Mouse (Mus musculus) embryonic facial prominence, embryonic 10.5 days (tissue): ENCODE results near the gene Slc22a16. TPM values are rescaled to one million over a fixed set of nuclear protein-coding genes. Genes with fewer than 3 reads are reported as not detected.

Experiments
- DNase-seq: peaks from one replicate; pipeline ENCODE4 v3.0.0-alpha.2; 2017; ENCODE audit warnings: low spot score
- H3K27ac ChIP-seq: fragments of 300-500 bp; sonication (generic); replicated peaks from 2 replicates; pipeline ENCODE4 v1.5.1; 2016; ENCODE audit warnings: mild to moderate bottlenecking
- H3K27me3 ChIP-seq: fragments of 300-500 bp; sonication (generic); replicated peaks from 2 replicates; pipeline ENCODE4 v1.6.1; 2016; ENCODE audit warnings: low read depth, mild to moderate bottlenecking; ENCODE audit not compliant: poor library complexity, severe bottlenecking
- H3K36me3 ChIP-seq: fragments of 300-500 bp; sonication (generic); replicated peaks from 2 replicates; pipeline ENCODE4 v1.6.1; 2016; ENCODE audit warnings: mild to moderate bottlenecking, moderate library complexity
- H3K4me1 ChIP-seq: fragments of 300-500 bp; sonication (generic); 2 replicates; pipeline ENCODE4 v1.6.1; 2016
- H3K4me3 ChIP-seq: fragments of 300-500 bp; sonication (generic); 2 replicates; pipeline ENCODE4 v1.5.1; 2016; ENCODE audit warnings: mild to moderate bottlenecking, moderate library complexity
- H3K9me3 ChIP-seq: fragments of 300-500 bp; sonication (generic); 2 replicates; pipeline ENCODE4 v1.6.1; 2016; ENCODE audit warnings: mild to moderate bottlenecking
- WGBS: fragments of 180-500 bp; shearing (Covaris S2); methylation state at CpG from one replicate; pipeline ENCODE4 v1.1.7; 2016; 5-methylcytosine and 5-hydroxymethylcytosine counted together
- polyA plus RNA-seq: library from polyadenylated mRNA; unstranded; fragments of >200 nt; fragmentation: Nextera tagmentation; extraction: Ambion mirVana; gene quantifications from 2 replicates; pipeline ENCODE4 v1.2.1, GENCODE M21; 2016

Gene Slc22a16
- polyA plus RNA-seq, result not detected in 2 replicates

DNA sequence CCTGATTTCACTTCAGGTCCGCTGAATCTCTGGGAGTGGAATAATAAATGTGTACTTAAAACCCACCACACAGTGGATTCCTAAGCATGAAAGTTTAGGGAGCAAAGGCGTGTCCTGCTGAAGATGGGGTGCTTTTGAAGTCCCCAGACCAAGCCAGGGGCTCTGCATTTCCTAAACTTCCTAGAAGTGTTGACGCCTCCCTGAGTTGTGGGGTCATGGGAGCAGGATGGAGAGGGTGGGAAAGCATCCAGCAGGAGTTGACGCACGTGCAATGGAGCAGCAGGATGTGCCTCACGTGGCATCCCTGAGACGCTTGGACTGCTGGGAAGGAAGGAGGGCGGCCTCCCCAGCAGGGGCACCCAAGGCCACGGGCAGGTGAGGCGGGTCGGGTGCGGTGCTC is at the start of gene Slc22a16:
Slc22a16 (plus strand) TSS at position 301 of the 400 bp plus-strand sequence.
- no peak for DNase-seq

DNA sequence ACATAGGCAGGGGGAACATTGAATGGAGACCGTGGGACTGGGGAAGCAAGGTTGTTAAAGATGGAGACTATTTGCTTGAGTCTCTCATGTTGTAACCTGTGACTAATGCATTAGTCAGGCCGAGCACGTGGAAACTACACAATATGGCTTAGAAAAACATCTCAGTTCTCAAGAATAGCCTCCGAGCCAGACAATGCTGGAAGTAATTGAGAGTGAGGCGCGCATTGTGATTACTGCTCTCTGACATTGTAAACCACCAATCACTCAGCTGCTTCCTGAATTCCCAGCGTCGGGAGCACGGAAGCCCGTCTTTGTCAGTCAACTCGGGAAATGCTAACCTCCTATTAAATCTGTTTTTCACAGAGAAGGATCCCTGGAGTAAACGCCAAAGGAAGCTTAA is 48.6 kb upstream of the Slc22a16 start:
- DNase-seq, result peak; percentile 52
- Histone ChIP-seq H3K9me3 (no peaks in the 10 kb centered on the region), H3K27me3 (no peaks in the 10 kb centered on the region; the same call in 1 of the 2 replicates), H3K27ac (peak overlapping the region; percentile 67), H3K4me3 (peak overlapping the region; percentile 1; the same call in 1 of the 2 replicates), H3K4me1 (peaks cover 40% of the 10 kb centered on the region), H3K36me3 (no peaks in the 10 kb centered on the region)
- 15% methylated on average over 12 of the region's 12 CpGs for whole genome bisulfite sequencing

More for the DNA sequence above, at the start of gene Slc22a16:
- Histone ChIP-seq H3K27me3 (no peaks in the 10 kb centered on the region), H3K4me3 (no peak within 1 kb of the TSS), H3K4me1 (no peaks in the 10 kb centered on the region), H3K9me3 (0 out of 2 replicates have a peak, but pooled peaks cover 5% of the 10 kb centered on the region), H3K36me3 (no peaks in the 10 kb centered on the region), H3K27ac (no peak within 1 kb of the TSS)
- WGBS, result 91% methylated on average over 12 of the region's 12 CpGs

DNA sequence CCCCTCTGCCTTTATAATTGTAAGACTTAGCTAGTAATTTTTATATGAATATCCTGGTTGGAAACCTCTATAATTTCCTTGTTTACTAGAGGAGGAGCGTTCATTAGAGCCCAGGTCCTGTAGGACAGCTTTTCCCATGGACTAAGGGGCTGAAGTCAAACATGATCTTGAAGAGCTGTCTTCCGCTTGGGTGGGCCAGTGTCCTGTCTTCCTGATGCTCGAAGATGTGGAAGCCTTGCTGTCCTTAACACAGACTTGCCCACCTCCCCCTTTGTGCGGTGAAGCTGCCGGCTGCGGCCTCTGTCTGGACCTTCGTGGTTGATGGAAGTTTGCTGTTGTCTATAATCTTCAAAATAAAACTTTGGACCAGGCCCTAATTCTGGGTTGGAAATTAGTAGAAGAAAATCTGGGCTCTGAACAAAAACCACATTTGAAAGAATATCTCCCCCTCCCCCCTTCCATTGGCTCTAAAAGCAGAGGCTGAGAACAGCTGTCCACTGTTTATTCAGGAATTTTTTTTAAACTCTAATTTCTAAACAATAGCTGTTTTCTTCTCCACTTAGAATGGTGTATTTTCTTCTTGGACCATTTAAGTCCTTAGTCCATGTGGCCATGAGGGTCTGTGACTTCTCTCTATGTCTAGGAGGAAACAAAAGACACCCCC is 46.7 kb upstream of the Slc22a16 start:
- no peaks in the 10 kb centered on the region for H3K9me3 ChIP-seq
- peak overlapping the region; percentile 63 for H3K27ac ChIP-seq
- DNase-seq, result no peak
- 66% methylated on average over 7 of the region's 7 CpGs for WGBS
- peaks cover 51% of the 10 kb centered on the region for H3K4me1 ChIP-seq
- no peaks in the 10 kb centered on the region for H3K36me3 ChIP-seq
- H3K27me3 ChIP-seq, result no peaks in the 10 kb centered on the region; the same call in 1 of the 2 replicates
- H3K4me3 ChIP-seq, result no peak overlapping the region

DNA sequence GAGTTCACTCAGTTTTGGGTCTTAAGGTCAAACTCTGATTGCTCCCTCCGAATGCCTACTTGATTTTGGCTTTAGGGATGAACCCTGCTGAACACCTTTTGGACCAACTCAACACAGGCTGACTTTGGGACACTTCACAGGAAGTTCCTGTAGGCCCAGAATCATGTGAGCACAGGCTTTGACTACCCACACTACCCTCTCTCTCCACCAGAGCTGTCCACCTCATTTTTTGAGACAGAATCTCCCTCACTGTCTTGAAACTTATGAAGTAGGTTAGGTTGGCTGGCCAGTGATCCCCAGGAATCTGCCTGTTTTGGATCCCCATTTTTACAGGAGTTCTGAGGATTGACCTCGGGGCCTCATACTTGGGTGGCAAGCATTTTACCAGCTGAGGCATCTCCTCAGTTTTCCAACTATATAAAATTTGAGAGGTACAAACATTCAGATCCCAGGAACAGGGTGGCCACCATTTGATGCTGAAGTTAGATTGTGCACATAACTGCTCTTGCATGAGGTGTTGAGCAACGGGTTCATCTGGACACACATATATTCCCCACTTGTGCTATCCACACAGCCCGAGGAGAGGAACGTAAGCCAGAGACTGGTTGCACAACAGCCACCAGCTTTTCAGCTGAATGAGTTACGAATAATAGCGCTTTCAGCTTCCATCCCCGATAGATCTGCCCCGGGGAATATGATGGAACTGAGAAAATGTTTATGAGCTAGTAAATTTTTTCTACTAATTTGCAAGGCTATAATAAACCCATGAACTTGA is 45.9 kb upstream of the Slc22a16 start:
- no peaks in the 10 kb centered on the region; the same call in 1 of the 2 replicates for H3K27me3 ChIP-seq
- H3K9me3 ChIP-seq, result no peaks in the 10 kb centered on the region
- peak overlapping the region; percentile 40 for H3K27ac ChIP-seq

DNA sequence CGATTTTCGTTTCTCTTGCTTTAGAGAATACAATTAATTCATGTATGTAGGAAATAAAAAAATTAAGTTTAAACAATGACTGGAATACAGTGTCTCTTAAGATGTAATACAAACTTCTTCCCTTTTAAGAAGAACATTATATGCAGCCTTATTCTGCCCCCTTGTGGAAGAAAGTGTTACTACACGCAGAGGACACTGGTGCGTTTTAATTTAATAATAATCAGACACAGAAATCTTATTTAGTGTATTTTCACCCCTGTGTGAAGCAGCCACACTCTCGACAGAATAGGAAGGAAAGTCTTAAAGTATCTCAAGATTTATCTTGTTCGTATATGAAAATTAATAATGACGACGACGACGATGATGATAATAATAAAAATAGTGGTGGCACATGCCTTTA is 45.1 kb upstream of the Slc22a16 start:
- no peaks in the 10 kb centered on the region for H3K9me3 ChIP-seq

More for the DNA sequence above, 45.9 kb upstream of the Slc22a16 start:
- H3K4me3 ChIP-seq, result no peak overlapping the region
- DNase-seq, result no peak
- no peaks in the 10 kb centered on the region for H3K36me3 ChIP-seq
- peaks cover 58% of the 10 kb centered on the region for H3K4me1 ChIP-seq
- WGBS, result 68% methylated on average over 9 of the region's 9 CpGs

DNA sequence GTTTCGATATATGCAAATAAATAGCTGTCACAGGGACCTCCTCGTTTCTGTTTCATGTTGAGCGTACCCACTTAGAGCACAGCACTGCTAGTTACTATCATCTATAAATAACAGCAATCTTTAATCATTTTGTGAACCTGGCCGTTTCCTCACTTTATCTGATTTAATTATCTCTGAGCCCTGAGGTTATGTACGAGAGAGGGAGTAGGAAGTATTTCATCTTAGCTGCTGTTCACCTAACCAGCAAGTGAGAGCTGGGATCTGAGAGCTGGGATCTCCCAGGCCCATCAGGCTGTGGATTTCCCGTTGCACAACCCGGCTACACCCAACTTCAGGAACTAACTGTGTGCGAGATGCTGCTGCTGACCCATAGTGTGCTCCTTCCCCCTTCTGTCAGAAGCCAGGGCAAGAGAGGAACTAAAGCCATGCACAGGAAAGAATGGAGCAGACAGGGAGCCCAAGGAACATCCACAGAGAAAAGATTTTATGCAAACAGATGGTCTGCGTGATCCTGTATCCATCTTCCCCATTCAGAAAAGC is 44.5 kb upstream of the Slc22a16 start:
- no peak overlapping the region; the same call in 1 of the 2 replicates for H3K27ac ChIP-seq
- 72% methylated on average over 9 of the region's 9 CpGs for whole genome bisulfite sequencing
- H3K4me3 ChIP-seq, result no peak overlapping the region
- no peak for DNase-seq
- no peaks in the 10 kb centered on the region for H3K36me3 ChIP-seq
- no peaks in the 10 kb centered on the region; the same call in 1 of the 2 replicates for H3K27me3 ChIP-seq
- no peaks in the 10 kb centered on the region for H3K9me3 ChIP-seq
- H3K4me1 ChIP-seq, result peaks cover 58% of the 10 kb centered on the region

More for the DNA sequence above, 45.1 kb upstream of the Slc22a16 start:
- peak; percentile 44 for DNase-seq
- WGBS, result 32% methylated on average over 10 of the region's 10 CpGs
- Histone ChIP-seq H3K27me3 (no peaks in the 10 kb centered on the region; the same call in 1 of the 2 replicates), H3K27ac (no peak overlapping the region), H3K4me1 (peaks cover 58% of the 10 kb centered on the region), H3K36me3 (no peaks in the 10 kb centered on the region), H3K4me3 (no peak overlapping the region)

DNA sequence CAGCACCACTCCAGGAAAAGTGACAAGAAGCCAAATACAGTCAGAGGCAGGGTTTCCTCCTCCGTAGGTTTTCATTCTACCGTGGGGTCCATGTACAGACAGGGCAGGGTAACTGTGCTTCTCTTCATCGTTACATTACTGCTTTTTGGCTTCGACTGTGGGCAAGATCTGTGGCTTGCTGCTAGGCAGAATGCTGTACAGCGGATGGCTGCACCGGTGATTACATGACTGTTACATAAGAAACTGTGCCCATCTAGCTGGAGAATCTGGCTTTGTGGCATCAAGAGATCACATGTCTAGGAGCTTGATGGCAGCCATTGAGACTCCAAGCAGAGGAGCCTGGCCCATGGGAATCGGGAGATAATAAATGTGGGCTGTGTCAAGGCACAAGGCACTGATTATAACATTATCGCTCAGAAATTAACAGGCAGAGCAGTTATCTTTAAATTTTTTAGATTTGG is 43.8 kb upstream of the Slc22a16 start:
- 82% methylated on average over 8 of the region's 8 CpGs for WGBS
- Histone ChIP-seq H3K27ac (no peak overlapping the region), H3K4me3 (no peak overlapping the region), H3K27me3 (no peaks in the 10 kb centered on the region; the same call in 1 of the 2 replicates), H3K9me3 (0 out of 2 replicates have a peak, but pooled peaks cover 3% of the 10 kb centered on the region), H3K36me3 (no peaks in the 10 kb centered on the region), H3K4me1 (peaks cover 53% of the 10 kb centered on the region)
- DNase-seq, result no peak

DNA sequence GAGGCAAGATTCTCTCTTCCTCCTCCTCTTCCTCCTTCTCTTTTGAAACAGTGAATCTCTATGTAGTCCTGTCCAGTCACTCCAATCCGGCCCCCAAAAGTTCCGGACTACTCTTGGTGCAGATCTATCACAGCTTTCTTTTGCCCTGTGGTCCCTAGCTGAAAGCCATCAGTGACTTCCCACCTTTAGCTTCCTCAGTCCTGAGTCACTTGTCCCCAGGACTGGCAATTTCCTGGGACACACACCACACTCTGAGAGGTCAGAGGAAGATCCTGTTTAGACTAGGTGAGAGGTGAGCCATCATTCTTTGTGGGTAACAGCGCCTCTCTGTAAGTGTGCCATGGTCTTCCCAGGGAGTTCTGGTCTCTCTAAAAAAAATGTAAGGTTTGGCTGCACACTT is 43.1 kb upstream of the Slc22a16 start:
- DNase-seq, result no peak
- WGBS, result 81% methylated on average over 3 of the region's 3 CpGs
- H3K4me3 ChIP-seq, result no peak overlapping the region

DNA sequence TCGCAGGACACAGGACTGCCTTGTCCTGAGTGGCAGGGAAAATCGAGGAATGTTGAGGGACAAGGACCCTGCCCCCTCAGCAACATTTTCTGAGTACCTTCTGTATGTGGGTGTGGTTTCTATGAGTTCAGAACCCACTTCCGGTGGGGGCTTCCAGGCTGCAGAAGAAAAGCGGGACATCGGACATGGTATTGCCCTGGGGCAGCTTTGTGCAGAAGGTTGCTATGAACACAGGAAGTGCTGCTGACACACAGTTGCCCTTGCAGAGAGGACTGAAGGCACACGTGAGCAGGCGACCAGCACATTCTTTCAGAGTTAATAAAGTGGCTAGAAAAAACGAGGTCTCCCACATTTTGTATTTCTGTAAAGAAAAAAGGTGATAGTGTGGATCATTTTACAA is 42.6 kb upstream of the Slc22a16 start:
- Histone ChIP-seq H3K9me3 (peaks cover 5% of the 10 kb centered on the region; the same call in 1 of the 2 replicates), H3K36me3 (no peaks in the 10 kb centered on the region), H3K4me3 (no peak overlapping the region), H3K27me3 (no peaks in the 10 kb centered on the region; the same call in 1 of the 2 replicates), H3K4me1 (peaks cover 41% of the 10 kb centered on the region), H3K27ac (peak overlapping the region; percentile 16; the same call in 1 of the 2 replicates)
- WGBS, result 28% methylated on average over 8 of the region's 8 CpGs
- peak; percentile 52 for DNase-seq

More for the DNA sequence above, 43.1 kb upstream of the Slc22a16 start:
- peaks cover 46% of the 10 kb centered on the region for H3K4me1 ChIP-seq
- no peaks in the 10 kb centered on the region for H3K36me3 ChIP-seq
- peaks cover 4% of the 10 kb centered on the region; the same call in 1 of the 2 replicates for H3K9me3 ChIP-seq
- H3K27ac ChIP-seq, result peak overlapping the region; percentile 16; the same call in 1 of the 2 replicates
- H3K27me3 ChIP-seq, result no peaks in the 10 kb centered on the region; the same call in 1 of the 2 replicates

DNA sequence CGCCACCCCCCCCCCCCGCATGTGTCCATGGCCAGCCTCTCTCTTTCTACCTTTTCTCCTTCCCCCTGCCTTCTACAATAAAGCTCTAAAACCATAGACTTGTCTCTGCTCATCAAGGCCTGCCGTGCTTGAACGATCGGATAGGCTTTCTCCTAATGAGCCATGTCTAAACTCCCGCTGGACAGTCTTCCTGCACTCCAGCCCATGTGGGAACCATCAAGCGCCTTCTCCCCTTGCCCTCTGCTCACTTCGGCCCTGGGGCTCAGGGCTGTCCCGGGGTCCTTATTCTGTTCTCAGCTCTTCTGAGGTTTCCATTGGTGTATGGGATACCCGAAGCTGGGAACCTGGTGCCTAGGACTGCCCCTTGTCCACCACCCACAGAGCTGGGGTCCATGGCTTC is 41.5 kb upstream of the Slc22a16 start:
- Histone ChIP-seq H3K4me3 (no peak overlapping the region), H3K27ac (no peak overlapping the region; the same call in 1 of the 2 replicates)
- peak; percentile 40 for DNase-seq

DNA sequence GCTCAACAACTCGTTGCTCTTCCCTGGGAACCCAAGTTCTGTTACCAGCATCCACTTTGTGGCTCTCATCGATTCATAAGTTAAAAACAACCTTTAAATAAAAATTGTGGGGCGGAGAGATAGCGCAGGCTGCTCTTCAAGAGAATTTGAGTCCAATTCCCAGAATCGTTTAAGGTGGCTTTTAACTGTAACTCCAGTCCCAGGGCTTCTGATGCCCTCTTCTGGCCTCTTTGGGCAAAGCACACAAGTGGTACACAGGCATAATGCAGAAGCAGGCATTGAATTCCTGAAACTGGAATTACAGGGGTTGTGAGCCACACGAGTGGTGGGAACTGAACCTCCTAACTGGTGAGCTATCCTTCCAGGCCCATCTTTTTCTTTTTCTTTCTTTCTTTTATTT is 40.5 kb upstream of the Slc22a16 start:
- H3K9me3 ChIP-seq, result peaks cover 8% of the 10 kb centered on the region; the same call in 1 of the 2 replicates
- WGBS, result 62% methylated on average over 6 of the region's 6 CpGs
- H3K27ac ChIP-seq, result no peak overlapping the region
- no peak overlapping the region for H3K4me3 ChIP-seq
- DNase-seq, result peak; percentile 68
- no peaks in the 10 kb centered on the region for H3K36me3 ChIP-seq
- H3K27me3 ChIP-seq, result no peaks in the 10 kb centered on the region; the same call in 1 of the 2 replicates
- peaks cover 24% of the 10 kb centered on the region for H3K4me1 ChIP-seq

More for the DNA sequence above, 41.5 kb upstream of the Slc22a16 start:
- Histone ChIP-seq H3K4me1 (peaks cover 30% of the 10 kb centered on the region), H3K27me3 (no peaks in the 10 kb centered on the region; the same call in 1 of the 2 replicates), H3K36me3 (no peaks in the 10 kb centered on the region), H3K9me3 (peaks cover 8% of the 10 kb centered on the region; the same call in 1 of the 2 replicates)
- 37% methylated on average over 8 of the region's 10 CpGs for WGBS

DNA sequence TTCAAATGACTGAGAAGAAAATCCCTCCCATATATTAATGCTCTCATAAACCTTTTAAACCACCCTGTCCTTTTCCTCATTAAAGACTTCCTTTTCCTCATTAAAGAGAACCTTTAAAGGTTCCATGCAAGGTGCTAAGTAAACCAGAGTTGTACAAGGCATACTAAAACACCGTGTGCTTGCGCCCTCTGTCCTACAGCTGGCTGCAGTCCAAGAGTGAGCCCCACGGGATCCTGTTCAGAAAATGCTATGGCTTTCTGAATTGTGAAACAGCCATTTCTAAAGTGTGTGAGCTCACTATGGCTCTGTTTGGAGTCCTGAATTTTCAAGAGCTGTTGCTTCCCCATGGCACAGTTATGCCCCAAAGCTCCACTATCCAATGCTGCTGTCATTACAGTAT is 39.5 kb upstream of the Slc22a16 start:
- Histone ChIP-seq H3K27ac (no peak overlapping the region), H3K4me1 (peaks cover 24% of the 10 kb centered on the region), H3K9me3 (peaks cover 8% of the 10 kb centered on the region; the same call in 1 of the 2 replicates), H3K4me3 (no peak overlapping the region), H3K36me3 (no peaks in the 10 kb centered on the region), H3K27me3 (no peaks in the 10 kb centered on the region; the same call in 1 of the 2 replicates)
- WGBS, result 89% methylated on average over 3 of the region's 3 CpGs
- no peak for DNase-seq
